Mouse (Mus musculus): ENCODE results near the gene Eda2r. TPM values are rescaled to one million over a fixed set of nuclear protein-coding genes. Genes with fewer than 3 reads are reported as not detected.
A peak's percentile ranks its signal among the peaks of the same experiment; 100 is the strongest.

Gene Eda2r
- total RNA-seq (2017), result 0.58 and 1.2 TPM in 2 replicates

DNA sequence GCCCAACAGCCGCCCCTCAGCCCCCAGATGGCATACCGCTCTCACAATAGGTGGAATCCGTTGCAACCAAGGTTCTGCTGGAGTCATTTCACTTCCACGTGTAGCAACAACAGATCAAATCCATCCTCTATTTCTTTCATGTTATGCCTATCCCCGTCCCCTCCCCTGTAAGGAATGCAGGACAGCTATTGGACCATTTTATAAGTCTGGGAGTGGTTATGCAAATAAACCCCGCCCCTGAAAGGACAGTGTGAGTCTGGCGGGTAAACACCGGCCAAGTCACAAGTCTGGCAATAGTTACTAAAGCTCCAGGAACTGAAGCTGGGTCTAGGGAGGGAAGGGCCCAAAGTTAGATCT lies at the start of gene Eda2r:
Eda2r (minus strand) TSS at position 152 of the 357 bp plus-strand sequence.
- ATAC-seq (replicated peaks; ENCODE audit: low read depth, poor library complexity, severe bottlenecking), result peak; percentile 99

DNA sequence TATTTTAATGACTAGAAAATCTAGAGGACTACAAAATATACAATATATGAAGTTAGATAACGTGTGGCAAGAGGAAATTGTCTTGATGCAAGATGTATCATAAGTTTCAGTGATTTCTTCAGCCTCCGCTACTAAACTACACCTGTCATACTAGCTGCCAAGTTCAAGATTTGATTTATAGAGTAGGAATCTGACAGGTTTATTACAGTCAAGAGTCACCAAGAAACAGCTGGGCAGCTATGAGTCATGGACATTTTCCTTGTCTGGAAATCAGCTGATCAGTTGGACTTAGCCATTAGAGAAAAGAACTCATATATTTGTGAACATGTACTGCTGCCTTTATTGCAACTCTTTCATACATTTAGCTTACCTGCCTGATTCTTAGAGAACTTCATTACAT lies 20.9 kb upstream of the Eda2r start:
- no peak for ATAC-seq (replicated peaks; ENCODE audit: low read depth, poor library complexity, severe bottlenecking)

DNA sequence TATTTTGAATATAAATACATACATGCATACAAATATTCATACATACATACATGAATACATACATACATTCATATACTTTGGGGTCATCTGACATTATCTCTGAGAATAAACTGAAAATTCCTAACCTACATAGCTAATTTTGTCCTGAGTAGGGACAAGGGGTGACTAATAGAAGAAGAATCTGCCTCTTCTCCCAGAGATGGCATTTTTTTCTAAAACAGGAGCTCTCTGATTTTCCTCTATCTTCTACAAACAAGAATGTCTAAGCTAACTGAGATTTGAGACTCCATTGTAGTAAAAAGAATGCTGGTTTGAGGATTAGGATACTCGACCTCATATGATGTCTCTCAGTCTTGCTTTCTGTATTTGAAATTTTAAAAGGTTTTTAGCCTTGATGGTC lies 1.1 kb upstream of the Eda2r start:
- no peak for ATAC-seq (replicated peaks; ENCODE audit: low read depth, poor library complexity, severe bottlenecking)

DNA sequence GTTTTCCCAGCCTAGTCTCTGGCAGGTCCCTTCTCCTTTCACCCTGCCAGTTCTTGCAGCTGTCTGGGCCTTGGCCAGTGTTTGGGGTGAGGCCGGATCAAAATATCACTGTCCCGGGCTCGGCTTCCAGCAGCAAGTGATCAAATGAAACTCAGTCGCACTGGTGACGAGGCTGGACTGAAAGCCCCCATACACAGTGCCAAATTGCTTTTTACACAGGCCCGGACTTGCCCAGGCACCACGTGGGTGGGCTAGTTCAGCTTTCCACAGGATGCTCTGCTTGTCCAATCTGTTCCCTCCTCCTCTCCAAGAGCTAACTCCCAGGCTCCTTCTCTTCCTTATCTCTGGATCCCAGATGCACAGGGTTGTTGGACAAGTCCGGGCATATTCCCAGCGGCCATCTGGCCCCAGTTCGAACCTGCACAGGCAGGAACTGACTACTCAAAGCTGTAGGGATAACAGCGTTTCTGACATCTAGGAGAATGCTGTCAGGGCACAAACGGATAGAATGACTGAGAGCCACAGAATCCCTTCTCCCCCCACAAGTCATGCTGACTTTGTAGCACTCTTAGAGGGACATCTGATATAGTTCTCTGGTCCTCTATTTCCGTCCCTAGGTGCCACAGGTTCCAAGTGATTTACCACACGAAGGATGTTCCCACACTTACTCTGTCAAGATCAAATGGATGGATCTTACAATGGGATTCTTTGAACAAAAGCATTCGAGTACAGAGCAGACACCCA lies 523 bp downstream of the Eda2r start:
- peak; percentile 45 for ATAC-seq (replicated peaks; ENCODE audit: low read depth, poor library complexity, severe bottlenecking)

DNA sequence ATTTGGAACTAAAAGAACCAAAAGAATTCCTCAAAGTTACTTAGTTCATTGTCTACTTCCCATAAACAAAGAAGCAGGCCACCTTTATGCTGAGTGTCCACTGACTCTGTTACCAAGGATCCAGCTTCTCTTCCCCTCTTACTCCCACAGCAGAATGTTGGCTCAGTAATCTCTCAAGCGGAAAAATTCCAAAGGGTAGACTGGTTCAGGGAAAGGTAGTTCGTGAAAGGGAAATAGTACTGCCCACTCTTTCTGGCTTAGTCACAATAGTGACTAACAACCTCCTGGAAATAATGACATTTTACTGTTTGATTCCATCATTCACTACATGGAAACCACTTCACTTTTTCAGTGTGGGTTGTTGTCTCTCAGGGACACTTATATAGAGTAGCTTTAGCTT lies 4.2 kb downstream of the Eda2r start:
- no peak for ATAC-seq (replicated peaks; ENCODE audit: low read depth, poor library complexity, severe bottlenecking)

DNA sequence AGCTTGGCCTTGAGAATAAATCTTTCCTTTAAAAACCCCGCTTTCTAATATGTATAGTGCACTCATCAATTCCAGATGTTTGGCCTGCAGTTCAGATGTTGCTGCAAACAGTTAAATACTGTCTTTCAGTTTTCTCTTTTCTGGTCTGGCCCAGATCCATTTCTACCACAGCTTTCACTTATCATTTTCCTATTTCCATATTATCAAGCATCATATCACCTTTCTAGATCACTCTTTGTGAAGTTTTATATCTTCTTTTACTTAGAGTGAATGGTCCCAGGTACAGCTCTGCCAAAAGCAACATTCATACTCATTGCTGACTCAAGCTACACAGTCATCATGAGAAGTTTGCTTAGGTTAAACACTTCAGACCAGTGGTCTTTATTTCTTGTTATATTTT lies 7.8 kb downstream of the Eda2r start:
- ATAC-seq (replicated peaks; ENCODE audit: low read depth, poor library complexity, severe bottlenecking), result no peak

DNA sequence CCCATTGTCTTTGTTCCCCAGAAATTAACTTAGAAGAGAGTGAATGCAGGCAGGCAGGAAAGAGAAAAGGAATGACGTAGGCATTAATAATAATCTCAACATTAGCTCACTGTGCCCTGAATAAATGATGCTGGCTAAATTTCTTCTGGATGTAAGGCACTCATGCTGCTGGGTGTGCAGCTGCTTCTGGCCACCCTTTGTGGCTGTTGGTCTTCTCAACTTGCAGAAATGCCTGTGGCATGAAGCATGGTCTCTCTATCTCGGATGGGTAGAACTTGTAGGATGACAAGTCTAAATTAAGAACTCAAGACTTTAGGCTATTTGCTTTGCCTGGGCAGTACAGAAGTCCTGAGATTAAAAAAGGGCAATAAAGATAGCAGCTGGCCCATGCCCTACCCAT lies 8.3 kb downstream of the Eda2r start:
- ATAC-seq (replicated peaks; ENCODE audit: low read depth, poor library complexity, severe bottlenecking), result no peak

DNA sequence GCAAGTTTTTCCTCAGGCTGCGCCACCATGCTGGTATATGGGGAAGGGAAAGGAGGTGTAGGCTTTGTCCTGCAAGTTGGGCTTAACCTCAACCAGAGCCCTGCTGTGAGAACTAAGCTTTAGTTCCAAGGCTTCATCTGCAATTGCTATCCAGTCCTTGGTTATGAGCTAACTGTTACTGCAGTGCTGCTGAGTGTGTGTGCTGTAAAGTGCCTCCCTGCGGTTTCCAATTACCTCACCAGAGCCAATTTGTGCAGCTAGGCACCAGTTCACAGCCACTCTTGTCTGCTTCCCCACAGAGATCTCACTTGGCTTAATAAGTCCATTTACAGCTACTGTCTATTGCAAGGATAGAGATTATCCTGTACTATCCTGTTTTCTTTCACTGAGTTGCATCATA lies 16.1 kb downstream of the Eda2r start:
- no peak for ATAC-seq (replicated peaks; ENCODE audit: low read depth, poor library complexity, severe bottlenecking)

DNA sequence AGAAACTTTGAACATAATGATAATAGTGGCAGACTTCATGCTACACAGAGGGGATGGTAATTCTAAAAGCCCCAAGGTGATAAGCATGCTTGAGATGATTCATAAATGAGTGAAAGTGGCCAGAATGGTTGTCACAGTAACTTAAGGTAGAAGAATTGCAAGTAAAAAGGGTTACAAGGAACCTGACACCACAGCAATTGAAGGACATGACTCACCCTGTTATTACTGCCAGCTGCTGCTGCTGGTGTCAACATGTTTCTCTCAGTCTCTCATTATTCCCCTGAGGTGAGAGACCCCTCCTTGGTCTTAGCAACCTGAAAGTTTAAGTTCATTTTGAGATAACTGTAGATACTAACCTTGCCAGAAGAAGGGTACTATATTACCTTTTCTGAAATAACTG lies 49.1 kb downstream of the Eda2r start:
- no peak for ATAC-seq (replicated peaks; ENCODE audit: low read depth, poor library complexity, severe bottlenecking)

Data from common myeloid progenitor, adult 5-6 weeks (primary cell).